Mouse (Mus musculus) brain, embryonic 14.5 days (tissue): ENCODE measurements around the gene Ugt2a3. TPM values are rescaled to one million over a fixed set of nuclear protein-coding genes. Genes with fewer than 3 reads are reported as not detected.
"Not testable (repeated sequence)": the region's sequence is repeated elsewhere in the genome, so short reads cannot be mapped to it uniquely, and the experiment has no call there.

ENCODE experiments used
- DNase-seq: peaks from one replicate; pipeline ENCODE4 v3.0.0-alpha.2; 2011; ENCODE audit warnings: low read depth
- CTCF ChIP-seq: fragments of 200-500 bp; IDR thresholded peaks from 2 replicates; pipeline ENCODE4 v1.5.1; 2012; ENCODE audit warnings: inconsistent platforms, mild to moderate bottlenecking, moderate library complexity, borderline replicate concordance; ENCODE audit not compliant: insufficient read depth, insufficient read length; ENCODE audit errors: extremely low read depth
- POLR2A ChIP-seq: fragments of 200-500 bp; IDR thresholded peaks from 2 replicates; pipeline ENCODE4 v1.6.1; 2012; ENCODE audit warnings: mild to moderate bottlenecking, inconsistent platforms, borderline replicate concordance; ENCODE audit not compliant: poor library complexity, insufficient read depth, insufficient read length, severe bottlenecking; ENCODE audit errors: extremely low read depth
- polyA plus RNA-seq: library from polyadenylated mRNA; depleted of rRNA; stranded (reverse); fragments of >200 nt; gene quantifications from 2 replicates; pipeline ENCODE4 v1.2.3, GENCODE M21; 2012; rRNA removed

Ugt2a3 gene
- not detected in 2 replicates for polyA plus RNA-seq

GRCm38 (mm10) chr5:87336961-87337697 lies at the start of gene Ugt2a3:
Gene Ugt2a3 (minus strand): TSS chr5:87337195.
- no peak for DNase-seq

GRCm38 (mm10) chr5:87380234-87380633 lies 43.2 kb upstream of the Ugt2a3 start:
- DNase-seq, result no peak
- no peak for TF ChIP-seq POLR2A
- TF ChIP-seq CTCF, result no peak

More at GRCm38 (mm10) chr5:87336961-87337697, at the start of gene Ugt2a3:
- TF ChIP-seq POLR2A, result no peak
- TF ChIP-seq CTCF, result no peak

DNA sequence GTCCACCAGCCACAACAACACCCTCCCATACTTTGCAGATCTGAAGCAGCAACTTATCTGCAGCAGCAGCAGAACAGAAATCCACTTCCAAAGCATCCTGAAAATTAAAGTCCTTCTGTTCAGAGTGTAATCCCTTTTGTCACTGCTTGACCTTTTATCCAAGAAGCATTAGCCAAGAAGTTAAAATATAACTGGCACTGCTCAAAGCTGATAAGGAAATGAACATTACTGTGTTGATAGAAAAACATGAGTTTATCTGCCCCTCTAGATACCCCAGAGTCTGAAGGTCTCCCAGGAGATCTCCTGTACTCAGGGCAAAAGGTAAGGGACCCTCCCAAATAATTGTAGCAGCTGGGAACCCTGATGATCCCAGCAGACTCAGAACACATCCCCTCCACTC lies 42.8 kb upstream of the Ugt2a3 start:
- TF ChIP-seq POLR2A (no peak), CTCF (no peak)

DNA sequence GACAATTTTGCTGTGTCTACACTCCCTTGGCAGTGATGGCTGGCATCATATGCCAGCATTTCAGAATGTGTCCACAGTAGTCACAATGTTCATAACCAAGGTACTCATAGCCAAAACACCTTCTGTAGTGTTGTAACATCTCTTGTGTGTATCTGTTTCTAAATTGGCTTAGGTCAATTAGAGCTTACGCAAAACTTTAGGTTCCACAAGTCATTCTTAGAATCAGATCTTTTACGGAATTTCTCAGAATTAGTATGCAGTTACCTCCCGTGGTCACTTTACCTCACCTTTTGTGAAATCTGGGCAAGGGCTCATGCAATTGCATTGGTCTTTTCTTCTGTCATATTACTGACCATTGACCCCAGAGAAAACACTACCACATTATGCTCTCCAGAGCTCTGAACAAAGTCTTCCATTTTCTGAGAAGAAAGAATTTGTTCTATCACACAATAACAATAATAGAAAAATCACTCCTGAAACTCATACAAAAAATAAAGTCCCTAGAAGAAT lies 38.9 kb upstream of the Ugt2a3 start:
- no peak for DNase-seq
- TF ChIP-seq POLR2A, result no peak
- no peak for TF ChIP-seq CTCF

More for the DNA sequence above, 42.8 kb upstream of the Ugt2a3 start:
- DNase-seq, result no peak

- TF ChIP-seq CTCF, result no peak
- TF ChIP-seq POLR2A, result no peak
- DNase-seq, result no peak
These were observed 36.5 kb upstream of the Ugt2a3 start for GRCm38 (mm10) chr5:87373502-87373863.

GRCm38 (mm10) chr5:87372788-87373501 lies 36.0 kb upstream of the Ugt2a3 start:
- DNase-seq, result not testable (repeated sequence)

DNA sequence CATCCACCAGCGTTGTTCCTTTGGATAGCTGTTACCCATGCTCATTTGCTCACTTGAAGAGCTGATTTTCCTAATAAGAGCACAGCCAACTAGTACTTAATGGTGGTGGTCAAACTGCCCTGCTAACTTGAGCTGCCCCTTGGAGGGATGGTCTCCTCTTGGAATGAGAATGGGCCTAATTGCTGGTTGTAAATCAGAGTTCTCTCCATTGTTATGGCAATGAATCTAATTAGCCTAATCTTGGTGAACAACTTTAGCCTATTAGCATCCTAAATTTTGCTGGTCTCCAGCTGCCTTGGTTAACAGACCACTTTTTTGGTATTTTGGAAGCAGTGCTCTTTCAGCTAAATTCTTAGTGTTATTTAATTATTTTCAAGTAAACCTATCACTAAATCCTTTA lies 13.4 kb upstream of the Ugt2a3 start:
- peak; percentile 18 for DNase-seq
- no peak for TF ChIP-seq CTCF
- no peak for TF ChIP-seq POLR2A

DNA sequence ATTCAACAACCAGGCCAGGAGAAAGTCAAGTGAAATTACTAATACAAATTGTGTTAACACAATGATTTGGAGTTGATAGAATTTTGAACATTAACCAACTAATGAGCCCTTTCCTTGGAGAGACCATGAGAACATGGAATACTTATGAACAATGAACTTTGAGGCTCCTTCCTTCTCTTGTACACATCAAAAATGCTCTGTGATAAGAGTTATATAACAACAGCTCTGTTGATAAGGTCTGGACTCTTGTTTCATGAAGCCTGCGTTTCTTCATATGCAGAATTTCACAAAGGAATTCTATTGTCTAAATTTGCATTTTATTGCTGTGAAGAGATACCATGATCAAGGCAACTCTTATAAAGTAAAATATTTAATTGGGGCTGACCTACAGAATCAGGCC lies 12.2 kb upstream of the Ugt2a3 start:
- not testable (repeated sequence) for DNase-seq

DNA sequence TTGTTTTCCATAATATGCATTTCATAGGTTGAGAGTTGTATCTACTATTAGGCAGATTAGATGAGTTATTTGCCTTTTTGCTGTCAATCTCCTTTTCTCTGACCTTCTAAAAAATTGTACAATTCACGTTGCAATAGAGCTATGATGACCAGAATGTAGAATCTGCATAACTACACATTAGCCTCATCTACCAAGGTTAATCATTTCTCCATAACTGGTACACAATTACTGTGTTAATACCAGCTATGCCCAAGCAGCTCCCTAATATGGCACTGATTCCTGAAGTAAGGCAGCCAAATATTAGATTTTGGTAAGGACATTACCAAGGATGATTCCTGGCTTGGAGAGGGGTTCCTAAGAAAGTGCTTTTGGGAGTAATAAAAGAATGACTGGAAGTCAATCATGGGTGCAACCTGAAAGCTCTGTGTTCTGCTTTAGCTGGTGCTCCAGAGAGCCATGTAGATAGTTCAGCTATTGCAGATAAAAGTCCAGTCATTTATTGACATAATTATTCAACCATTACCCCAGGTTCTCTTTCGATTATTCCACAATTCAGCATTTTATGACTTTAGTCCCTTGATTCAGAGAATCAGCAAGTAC lies 10.6 kb upstream of the Ugt2a3 start:
- DNase-seq, result not testable (repeated sequence)

DNA sequence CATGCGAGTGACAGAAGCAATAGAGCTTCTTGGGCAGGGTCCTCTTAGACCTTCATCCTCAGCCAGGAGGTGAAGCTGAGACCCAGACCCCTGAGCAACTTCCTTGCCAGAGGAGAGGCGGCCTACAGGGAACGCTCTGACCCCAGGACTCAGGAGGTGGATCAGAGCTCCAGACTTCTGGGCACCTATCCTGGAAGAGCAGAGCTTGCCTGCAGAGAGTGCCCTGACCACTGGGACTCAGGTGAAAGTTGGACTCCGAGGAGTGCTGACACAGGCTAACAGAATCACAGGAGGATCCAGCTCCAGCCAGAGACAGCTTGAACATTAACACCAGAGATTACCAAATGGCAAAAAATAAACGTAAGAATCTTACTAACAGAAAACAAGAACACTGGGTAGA lies 3.5 kb upstream of the Ugt2a3 start:
- TF ChIP-seq CTCF (no peak), POLR2A (no peak)
- DNase-seq, result no peak

GRCm38 (mm10) chr5:87335199-87335598 lies 1.8 kb downstream of the Ugt2a3 start:
- no peak for DNase-seq

DNA sequence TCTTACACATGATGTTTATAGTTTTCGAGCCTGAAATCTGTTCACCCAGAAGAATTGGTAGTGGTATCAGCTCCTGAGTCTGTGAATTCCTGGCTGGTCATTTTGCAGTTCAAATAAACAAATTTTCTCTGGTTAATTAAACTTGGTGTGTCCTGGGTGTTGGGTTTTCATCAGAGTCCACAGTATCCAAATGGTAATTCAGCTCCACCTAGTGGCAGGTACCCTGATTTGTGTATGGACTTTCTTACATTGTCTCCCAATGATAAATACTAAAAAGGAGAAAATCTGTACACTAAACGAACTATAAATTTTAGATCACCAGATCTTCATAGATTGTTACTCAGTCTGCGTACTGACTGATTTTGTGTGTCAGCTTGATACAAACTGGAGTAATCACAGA lies 3.4 kb downstream of the Ugt2a3 start:
- DNase-seq, result peak; percentile 43
- TF ChIP-seq CTCF (peak; percentile 28; the same call in 1 of the 2 replicates), POLR2A (no peak)

More at GRCm38 (mm10) chr5:87335199-87335598, 1.8 kb downstream of the Ugt2a3 start:
- no peak for TF ChIP-seq CTCF
- no peak for TF ChIP-seq POLR2A
